Mouse (Mus musculus) cortical plate, adult 2 months (tissue): ENCODE measurements around the gene Kif17.

Experiments
- CTCF ChIP-seq: fragments of 200-500 bp; IDR thresholded peaks from 2 replicates; pipeline ENCODE4 v1.5.1; 2011; ENCODE audit warnings: mild to moderate bottlenecking, control low read depth, low read length; ENCODE audit not compliant: insufficient read depth; ENCODE audit errors: extremely low read depth
- POLR2A ChIP-seq: fragments of 200-500 bp; IDR thresholded peaks from 2 replicates; pipeline ENCODE4 v1.6.1; 2011; ENCODE audit warnings: mild to moderate bottlenecking, low read length, control low read depth; ENCODE audit not compliant: insufficient read depth; ENCODE audit errors: extremely low read depth

DNA sequence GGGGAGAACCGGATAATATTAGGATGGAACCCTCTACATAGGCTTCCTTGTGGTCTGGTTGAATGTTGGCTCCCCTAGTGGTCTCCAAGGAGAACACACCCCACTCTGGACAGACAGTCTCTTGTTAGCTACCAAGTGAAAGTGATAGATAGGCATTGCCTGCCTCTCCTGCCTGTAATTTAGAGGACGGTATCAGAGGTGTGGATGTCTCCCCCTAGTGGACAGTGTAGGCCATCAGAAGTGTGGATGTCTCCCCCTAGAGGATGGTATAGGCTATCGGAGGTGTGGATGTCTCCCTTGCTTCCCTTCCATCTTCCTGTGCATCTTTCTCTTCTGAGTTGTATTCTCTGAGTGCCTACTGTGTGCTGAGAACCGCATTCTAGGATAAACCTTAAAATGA, 32.6 kb downstream of the Kif17 start:
- TF ChIP-seq CTCF (peak; percentile 100), POLR2A (no peak)
